Mouse (Mus musculus) olfactory bulb, adult 2 months (tissue): ENCODE measurements at regions not wholly inside any gene's neighbourhood (a gene's known extent, or its start where the extent isn't known, plus 50 kb on each side); places are given as distances from the start of the nearest gene placed in this dataset.

Source experiments
- H3K27ac ChIP-seq: fragments of 200-500 bp; 2 replicates; pipeline ENCODE4 v1.5.1; 2012; ENCODE audit warnings: low read depth, low read length; ENCODE audit not compliant: insufficient read depth
- H3K4me1 ChIP-seq: fragments of 200-500 bp; 2 replicates; pipeline ENCODE4 v1.6.1; 2012; ENCODE audit warnings: low read length; ENCODE audit not compliant: control insufficient read depth, insufficient read depth
- H3K4me3 ChIP-seq: fragments of 200-500 bp; 2 replicates; pipeline ENCODE4 v1.5.1; 2012; ENCODE audit warnings: mild to moderate bottlenecking, low read depth, low read length, moderate library complexity; ENCODE audit not compliant: insufficient read depth
- CTCF ChIP-seq: fragments of 200-500 bp; IDR thresholded peaks from 2 replicates; pipeline ENCODE4 v1.5.1; 2012; ENCODE audit warnings: low read depth, mild to moderate bottlenecking, low read length, moderate library complexity; ENCODE audit not compliant: insufficient read depth
- POLR2A ChIP-seq: fragments of 200-500 bp; IDR thresholded peaks from 2 replicates; pipeline ENCODE4 v1.6.1; 2012; ENCODE audit warnings: mild to moderate bottlenecking, low read depth, low read length, moderate library complexity; ENCODE audit not compliant: insufficient read depth
- WGBS: fragments of 180-500 bp; shearing (Covaris S2); methylation state at CpG from one replicate; pipeline ENCODE4 v1.1.7; 2018; 5-methylcytosine and 5-hydroxymethylcytosine counted together

GRCm38 (mm10) chr1:193714631-193715030 is 344.5 kb upstream of the Camk1g start:
- Histone ChIP-seq H3K4me1 (no peaks in the 10 kb centered on the region), H3K27ac (no peak overlapping the region), H3K4me3 (no peak overlapping the region)
- 89% methylated on average over 2 of the region's 2 CpGs for WGBS
- no peak for TF ChIP-seq CTCF
- TF ChIP-seq POLR2A: no peak

GRCm38 (mm10) chr1:193705205-193705604 is 335.1 kb upstream of the Camk1g start:
- 76% methylated on average over 2 of the region's 2 CpGs for WGBS
- H3K27ac ChIP-seq: no peak overlapping the region
- no peak overlapping the region for H3K4me3 ChIP-seq
- TF ChIP-seq CTCF (no peak), POLR2A (no peak)
- peaks cover 4% of the 10 kb centered on the region for H3K4me1 ChIP-seq

GRCm38 (mm10) chr1:193702707-193703419 is 332.8 kb upstream of the Camk1g start:
- Histone ChIP-seq H3K27ac (no peak overlapping the region), H3K4me3 (no peak overlapping the region), H3K4me1 (peaks cover 4% of the 10 kb centered on the region)
- peak; percentile 7; the same call in 1 of the 2 replicates for TF ChIP-seq CTCF
- no peak for TF ChIP-seq POLR2A
- WGBS: 18% methylated on average over 15 of the region's 15 CpGs

- 83% methylated on average over 3 of the region's 3 CpGs for WGBS
- H3K27ac ChIP-seq: no peak overlapping the region
- no peak overlapping the region for H3K4me3 ChIP-seq
- peaks cover 4% of the 10 kb centered on the region for H3K4me1 ChIP-seq
- TF ChIP-seq CTCF: no peak
- TF ChIP-seq POLR2A: no peak
Observed at GRCm38 (mm10) chr1:193700217-193700616, 330.1 kb upstream of the Camk1g start.

- Histone ChIP-seq H3K4me3 (no peak overlapping the region), H3K27ac (no peak overlapping the region), H3K4me1 (peaks cover 4% of the 10 kb centered on the region)
- TF ChIP-seq CTCF: peak; percentile 85
- no peak for TF ChIP-seq POLR2A
- 25% methylated on average over 7 of the region's 7 CpGs for WGBS
Observed at GRCm38 (mm10) chr1:193698603-193699266, 328.6 kb upstream of the Camk1g start.

GRCm38 (mm10) chr1:193697857-193698256 is 327.8 kb upstream of the Camk1g start:
- Histone ChIP-seq H3K4me1 (peaks cover 3% of the 10 kb centered on the region), H3K27ac (no peak overlapping the region), H3K4me3 (no peak overlapping the region)
- TF ChIP-seq CTCF (no peak), POLR2A (no peak)
- WGBS: 98% methylated on average over 3 of the region's 3 CpGs

GRCm38 (mm10) chr1:193697001-193697400 is 326.9 kb upstream of the Camk1g start:
- no peak overlapping the region for H3K27ac ChIP-seq
- H3K4me3 ChIP-seq: no peak overlapping the region
- TF ChIP-seq POLR2A (no peak), CTCF (no peak)
- WGBS: 82% methylated on average over 4 of the region's 4 CpGs
- H3K4me1 ChIP-seq: no peaks in the 10 kb centered on the region

GRCm38 (mm10) chr1:193692991-193693390 is 322.9 kb upstream of the Camk1g start:
- TF ChIP-seq POLR2A: no peak
- TF ChIP-seq CTCF: no peak
- H3K27ac ChIP-seq: no peak overlapping the region
- H3K4me3 ChIP-seq: no peak overlapping the region
- WGBS: 50% methylated on average over 3 of the region's 3 CpGs
- no peaks in the 10 kb centered on the region for H3K4me1 ChIP-seq

GRCm38 (mm10) chr1:193689601-193690000 is 319.5 kb upstream of the Camk1g start:
- no peak overlapping the region for H3K4me3 ChIP-seq
- WGBS: 63% methylated on average over 4 of the region's 4 CpGs
- no peak overlapping the region for H3K27ac ChIP-seq
- TF ChIP-seq CTCF (no peak), POLR2A (no peak)
- no peaks in the 10 kb centered on the region for H3K4me1 ChIP-seq
